Mouse (Mus musculus): ENCODE data around the gene Dgkz. TPM values are rescaled to one million over a fixed set of nuclear protein-coding genes. Genes with fewer than 3 reads are reported as not detected.

Dgkz gene
- total RNA-seq, 2 experiments from 2014 or later = 553 to 561 TPM

DNA sequence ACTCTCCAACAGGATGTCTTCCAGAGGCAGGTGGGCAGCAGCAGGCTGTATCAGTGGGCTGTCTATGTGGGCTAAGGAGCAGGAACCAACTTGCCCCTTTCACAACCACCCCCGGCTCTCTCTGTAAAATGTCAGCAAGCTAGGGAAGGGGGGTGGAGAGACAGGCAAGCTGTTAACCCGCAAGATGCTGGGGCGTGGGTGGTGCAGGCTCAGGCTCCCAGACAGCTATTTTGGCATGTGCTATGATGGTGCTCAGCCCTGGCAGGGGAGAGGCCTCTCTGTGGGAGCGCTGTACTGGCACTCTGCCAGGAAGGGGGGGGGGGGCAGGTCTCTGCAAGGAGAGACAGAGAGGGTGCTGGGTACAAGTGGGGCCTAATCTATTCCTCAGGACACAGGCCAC lies 18.6 kb downstream of the Dgkz start:
- Histone ChIP-seq H3K4me3 (no peak overlapping the region), H3K27ac (peak overlapping the region; percentile 89)
- peak; percentile 84 to 86 for DNase-seq (ENCODE audit: extremely low spot score in 1 of 2, low spot score in 2 of 2)
- intact Hi-C loops (cut with DNase I) = no loop called here
- TF ChIP-seq CTCF (IDR thresholded peaks at IDR 0.05) = no peak

DNA sequence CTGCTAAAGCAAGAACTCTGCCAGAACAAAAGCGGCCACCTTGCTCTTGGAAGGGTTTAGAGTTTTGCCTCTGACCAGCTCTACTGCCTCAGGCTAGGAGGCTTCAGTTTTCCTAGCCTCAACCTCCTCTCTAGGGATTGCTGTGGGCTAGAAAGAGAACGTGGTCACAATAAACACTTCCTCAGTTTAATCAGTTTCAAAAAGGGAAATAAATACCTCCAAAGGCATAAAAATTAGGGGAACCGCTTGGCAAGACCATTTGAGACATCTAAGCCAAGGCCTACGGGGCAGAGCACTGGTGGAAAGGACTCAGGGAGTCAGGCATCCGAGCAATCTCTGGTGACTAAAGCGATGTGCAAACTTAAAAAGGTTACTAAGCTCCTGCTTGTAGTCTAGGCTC lies 19.8 kb downstream of the Dgkz start:
- no peak for TF ChIP-seq CTCF (IDR thresholded peaks at IDR 0.05)

DNA sequence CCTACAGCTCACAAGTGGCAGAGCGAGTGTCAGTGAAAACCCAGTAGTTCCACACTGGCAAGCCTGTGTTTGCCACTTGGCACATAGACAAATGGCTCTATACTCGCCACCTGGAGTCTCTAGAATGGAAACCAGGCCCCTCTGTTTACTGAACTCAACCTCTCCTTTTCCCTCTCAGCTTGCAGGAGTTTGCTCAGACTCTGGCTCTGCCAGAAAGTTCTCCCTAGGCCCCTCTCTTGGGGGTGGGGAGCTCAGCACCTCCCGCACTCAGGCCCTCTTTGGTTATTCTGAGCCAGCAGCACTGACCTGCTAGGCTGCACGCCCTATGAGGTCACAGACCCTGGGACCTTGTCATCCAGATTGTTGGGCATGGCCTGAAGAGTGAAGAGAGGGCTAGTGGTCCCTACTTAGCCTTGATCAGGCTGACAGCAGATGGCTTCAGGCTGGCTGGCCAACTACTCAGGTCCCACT lies 20.5 kb downstream of the Dgkz start:
- H3K4me3 ChIP-seq = no peak overlapping the region
- TF ChIP-seq CTCF (IDR thresholded peaks at IDR 0.05) = no peak
- intact Hi-C loops (cut with DNase I) = no loop called here
- DNase-seq (ENCODE audit: extremely low spot score in 1 of 2, low spot score in 2 of 2) = no peak
- H3K27ac ChIP-seq = peak overlapping the region; percentile 68

More for the DNA sequence above, 19.8 kb downstream of the Dgkz start:
- intact Hi-C loops (cut with DNase I) = no loop called here
- no peak for DNase-seq (ENCODE audit: extremely low spot score in 1 of 2, low spot score in 2 of 2)
- H3K27ac ChIP-seq = peak overlapping the region; percentile 68
- no peak overlapping the region for H3K4me3 ChIP-seq

GRCm38 (mm10) chr2:91953825-91954224 lies 21.8 kb downstream of the Dgkz start:
- Histone ChIP-seq H3K27ac (peak overlapping the region; percentile 68), H3K4me3 (no peak overlapping the region)
- intact Hi-C loops (cut with DNase I) = no loop called here
- no peak; the same call in 1 of the 2 replicates for TF ChIP-seq CTCF (IDR thresholded peaks at IDR 0.05)
- DNase-seq (ENCODE audit: extremely low spot score in 1 of 2, low spot score in 2 of 2) = no peak

GRCm38 (mm10) chr2:91950275-91951085 lies 25.2 kb downstream of the Dgkz start:
- peak overlapping the region; percentile 35 for H3K4me3 ChIP-seq
- intact Hi-C loops (cut with DNase I) = no loop called here
- no peak for DNase-seq (ENCODE audit: extremely low spot score in 1 of 2, low spot score in 2 of 2)
- H3K27ac ChIP-seq = peak overlapping the region; percentile 93
- TF ChIP-seq CTCF (IDR thresholded peaks at IDR 0.05) = no peak

DNA sequence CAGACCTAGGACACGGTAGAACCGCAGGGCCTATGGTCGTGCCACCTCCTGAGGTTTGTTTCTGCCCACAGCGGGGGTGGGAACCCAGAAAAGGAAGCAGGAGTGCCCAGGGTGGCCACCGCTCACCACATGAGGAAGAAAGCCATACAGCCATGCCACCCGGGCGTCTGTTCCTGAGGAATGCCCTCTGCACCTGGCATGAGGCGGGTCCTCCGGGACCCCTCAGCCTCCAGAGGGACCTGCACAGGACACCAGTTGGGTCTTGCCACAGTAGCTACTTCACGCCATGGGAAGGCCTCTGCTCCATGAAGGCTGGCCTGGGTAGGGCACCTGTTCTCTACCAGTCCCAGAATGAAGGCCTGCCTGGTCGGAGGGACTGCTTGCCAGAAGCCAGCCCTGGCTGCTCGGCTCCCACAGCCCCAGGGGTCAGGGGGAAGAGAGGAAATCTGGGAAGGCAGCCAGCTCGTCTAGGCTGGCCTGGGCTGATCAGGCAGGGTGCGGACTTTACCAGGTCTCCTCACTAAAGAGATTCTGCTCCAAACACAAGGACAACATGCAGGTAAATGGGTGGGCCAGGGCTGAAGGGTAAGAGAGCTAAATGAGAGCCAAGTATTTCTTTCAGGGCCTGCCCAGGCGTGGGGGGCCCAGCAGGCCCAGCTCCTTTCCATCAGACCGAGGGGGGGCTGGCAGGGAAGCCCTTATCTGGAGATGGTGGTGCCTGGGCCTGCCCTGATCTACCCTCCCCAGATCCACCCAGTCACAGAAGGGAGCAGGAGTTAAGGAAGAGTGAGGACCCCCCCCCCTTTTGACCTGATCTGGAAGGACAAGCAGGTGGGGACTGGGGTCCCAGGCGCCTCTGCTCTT lies 26.0 kb downstream of the Dgkz start:
- peak overlapping the region; percentile 35 for H3K4me3 ChIP-seq
- DNase-seq (ENCODE audit: extremely low spot score in 1 of 2, low spot score in 2 of 2) = no peak
- TF ChIP-seq CTCF (IDR thresholded peaks at IDR 0.05) = no peak
- intact Hi-C loops (cut with DNase I) = loop anchor here (5.0 kb wide), 2 partner anchors 108 to 877 kb away; partner anchors contain the start of gene Slc39a13
- H3K27ac ChIP-seq = peak overlapping the region; percentile 93

DNA sequence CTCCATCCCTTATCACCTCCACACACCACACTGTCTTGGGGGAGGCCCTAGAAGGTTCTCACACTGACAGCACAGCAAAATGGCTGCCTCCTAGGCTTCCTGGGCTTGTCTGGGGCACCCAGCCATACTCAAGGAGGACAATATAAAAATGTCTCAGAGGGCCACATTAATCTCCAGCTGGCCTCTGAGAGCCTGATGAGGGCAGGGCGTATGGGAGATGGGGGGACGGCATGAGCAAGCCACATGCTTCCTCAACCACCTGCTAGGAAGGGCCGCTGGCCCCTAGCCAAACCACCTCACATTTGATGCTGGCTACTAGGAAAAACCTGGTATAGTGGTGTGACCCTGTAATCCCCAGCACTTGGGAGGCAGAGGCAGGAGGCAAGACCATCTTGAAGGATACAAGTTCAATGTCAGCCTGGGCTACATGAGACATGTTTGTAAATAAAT lies 26.8 kb downstream of the Dgkz start:
- no peak for TF ChIP-seq CTCF (IDR thresholded peaks at IDR 0.05)
- no peak for DNase-seq (ENCODE audit: extremely low spot score in 1 of 2, low spot score in 2 of 2)
- peak overlapping the region; percentile 93 for H3K27ac ChIP-seq
- no peak overlapping the region for H3K4me3 ChIP-seq
- intact Hi-C loops (cut with DNase I) = loop anchor here (5.0 kb wide), 2 partner anchors 108 to 877 kb away; partner anchors contain the start of gene Slc39a13

DNA sequence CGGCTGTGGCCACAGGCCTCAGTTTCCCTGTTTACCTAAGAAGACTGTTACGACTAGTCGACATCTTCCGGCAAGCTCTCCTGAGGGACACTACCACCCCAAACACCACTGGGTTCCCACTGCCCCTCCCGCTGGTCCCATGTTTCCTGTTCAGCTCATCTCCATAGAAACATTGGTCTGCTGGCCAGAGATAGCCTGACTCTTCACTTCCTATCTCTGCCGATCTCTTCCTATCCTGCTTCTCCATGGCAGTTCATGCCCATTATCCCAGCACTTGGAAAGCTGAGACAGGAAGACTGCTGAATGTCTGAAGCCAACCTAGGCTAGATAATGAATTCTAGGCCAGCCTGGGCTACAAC lies 27.5 kb downstream of the Dgkz start:
- DNase-seq (ENCODE audit: extremely low spot score in 1 of 2, low spot score in 2 of 2) = no peak
- TF ChIP-seq CTCF (IDR thresholded peaks at IDR 0.05) = no peak
- H3K27ac ChIP-seq = peak overlapping the region; percentile 93
- intact Hi-C loops (cut with DNase I) = loop anchor here (5.0 kb wide), 2 partner anchors 109 to 876 kb away; partner anchors contain the start of gene Slc39a13
- peak overlapping the region; percentile 30 for H3K4me3 ChIP-seq

DNA sequence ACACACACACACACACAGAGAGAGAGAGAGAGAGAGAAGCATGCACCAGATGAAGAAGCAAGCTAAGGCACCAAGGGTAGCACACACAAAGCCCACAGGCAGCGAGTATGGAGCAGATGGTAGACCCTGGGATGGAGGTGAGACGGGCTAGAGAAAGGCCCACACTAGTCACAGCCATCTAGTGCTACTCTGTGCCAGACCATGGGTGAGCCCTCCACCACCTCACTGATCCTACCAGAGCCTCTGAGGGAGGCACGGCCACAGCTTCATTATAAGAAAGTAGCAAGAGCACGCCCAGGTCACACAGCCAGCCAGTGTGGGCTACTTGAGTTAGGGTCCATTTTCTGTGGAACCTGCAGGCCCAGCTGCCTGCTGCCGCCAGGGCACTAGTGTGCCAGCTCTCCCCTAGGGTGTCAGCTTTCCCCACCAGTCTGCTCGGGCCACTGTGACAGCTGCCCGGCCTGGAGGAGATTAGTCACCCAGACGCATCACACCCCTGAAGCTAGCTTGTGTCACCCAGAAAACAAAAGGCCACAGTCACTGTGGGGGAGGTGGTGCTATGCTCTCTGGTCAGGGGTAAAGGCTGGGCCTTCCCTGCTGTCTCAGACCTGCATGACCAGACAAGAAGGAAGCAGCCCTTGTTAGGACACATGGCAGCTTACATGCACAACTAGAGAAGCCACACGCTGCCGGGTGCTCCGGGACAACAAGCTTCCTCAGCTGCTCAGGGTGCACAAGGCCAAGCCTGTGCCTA lies 28.1 kb downstream of the Dgkz start:
- intact Hi-C loops (cut with DNase I) = loop anchor here (5.0 kb wide), 2 partner anchors 110 to 875 kb away; partner anchors contain the start of gene Slc39a13
- Histone ChIP-seq H3K4me3 (peak overlapping the region; percentile 30), H3K27ac (peak overlapping the region; percentile 93)
- no peak; the same call in 1 of the 2 replicates for TF ChIP-seq CTCF (IDR thresholded peaks at IDR 0.05)
- no peak for DNase-seq (ENCODE audit: extremely low spot score in 1 of 2, low spot score in 2 of 2)

GRCm38 (mm10) chr2:91946836-91947235 lies 28.8 kb downstream of the Dgkz start:
- DNase-seq (ENCODE audit: extremely low spot score in 1 of 2, low spot score in 2 of 2) = no peak

DNA sequence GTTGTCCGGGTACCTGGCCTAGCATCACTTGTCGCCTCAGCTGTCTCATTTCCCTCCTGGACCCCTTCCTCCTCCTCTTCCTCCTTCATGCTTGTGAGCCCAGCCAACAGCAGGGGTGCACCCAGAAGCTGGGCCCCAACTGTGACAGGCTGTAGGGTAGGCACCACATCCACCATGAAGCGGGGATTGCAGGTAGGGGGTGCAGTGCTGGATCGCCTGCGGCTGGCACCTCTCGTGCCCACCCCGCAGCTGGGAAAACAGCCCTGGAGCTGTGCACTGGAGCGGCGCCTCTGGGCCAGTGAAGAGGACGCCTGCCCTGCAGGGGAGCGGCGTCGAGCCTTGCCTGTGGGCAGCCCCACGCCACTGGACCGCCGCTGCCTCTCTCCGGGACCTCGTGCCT lies 30.2 kb downstream of the Dgkz start, which contains the start of gene Gm9821:
Gm9821 (plus strand) TSS at position 221 of the 400 bp plus-strand sequence.
- no peak for TF ChIP-seq CTCF (IDR thresholded peaks at IDR 0.05)
- DNase-seq (ENCODE audit: extremely low spot score in 1 of 2, low spot score in 2 of 2) = no peak
- Histone ChIP-seq H3K27ac (peak within 1 kb of the TSS; percentile 70), H3K4me3 (no peak within 1 kb of the TSS)
- intact Hi-C loops (cut with DNase I) = loop anchor here (2.0 to 5.0 kb wide), 3 partner anchors 17 to 873 kb away; partner anchors contain the start of gene Slc39a13

More at GRCm38 (mm10) chr2:91946836-91947235, 28.8 kb downstream of the Dgkz start:
- no peak overlapping the region for H3K4me3 ChIP-seq
- TF ChIP-seq CTCF (IDR thresholded peaks at IDR 0.05) = no peak
- intact Hi-C loops (cut with DNase I) = loop anchor here (1.0 to 5.0 kb wide), 3 partner anchors 39 to 875 kb away; partner anchors contain the start of gene Slc39a13
- H3K27ac ChIP-seq = peak overlapping the region; percentile 70

All from left cerebral cortex, adult 2 months (tissue).